Mouse (Mus musculus) heart, embryonic 13.5 days (tissue): ENCODE measurements around the gene Ndufs1. TPM values are rescaled to one million over a fixed set of nuclear protein-coding genes. Genes with fewer than 3 reads are reported as not detected.

Experiments
- ATAC-seq: fragments of 200-750 bp; cut with Nextera tagmentation; 2 replicates; pipeline ENCODE4 v1.8.0; 2017; ENCODE audit warnings: moderate TSS enrichment; ENCODE audit not compliant: insufficient number of reproducible peaks, low FRiP score, low TSS enrichment; ENCODE audit errors: extremely low read depth
- H3K27ac ChIP-seq: fragments of 300-500 bp; sonication (generic); replicated peaks from 2 replicates; pipeline ENCODE4 v1.5.1; 2015; ENCODE audit warnings: moderate library complexity, mild to moderate bottlenecking, inconsistent platforms
- H3K27me3 ChIP-seq: fragments of 300-500 bp; sonication (generic); replicated peaks from 2 replicates; pipeline ENCODE4 v1.6.1; 2015; ENCODE audit warnings: mild to moderate bottlenecking, inconsistent platforms
- H3K36me3 ChIP-seq: fragments of 300-500 bp; sonication (generic); 2 replicates; pipeline ENCODE4 v1.6.1; 2015; ENCODE audit warnings: mild to moderate bottlenecking, inconsistent platforms
- H3K4me1 ChIP-seq: fragments of 300-500 bp; sonication (generic); 2 replicates; pipeline ENCODE4 v1.6.1; 2015; ENCODE audit warnings: inconsistent platforms
- H3K4me2 ChIP-seq: fragments of 300-500 bp; sonication (generic); 2 replicates; pipeline ENCODE4 v1.6.1; 2015; ENCODE audit warnings: inconsistent platforms, mild to moderate bottlenecking, moderate library complexity
- H3K4me3 ChIP-seq: fragments of 300-500 bp; sonication (generic); 2 replicates; pipeline ENCODE4 v1.5.1; 2015; ENCODE audit warnings: moderate library complexity, mild to moderate bottlenecking, inconsistent platforms
- H3K9ac ChIP-seq: fragments of 300-500 bp; sonication (generic); 2 replicates; pipeline ENCODE4 v1.6.1; 2015; ENCODE audit warnings: inconsistent platforms, mild to moderate bottlenecking, moderate library complexity
- H3K9me3 ChIP-seq: fragments of 300-500 bp; sonication (generic); 2 replicates; pipeline ENCODE4 v1.6.1; 2016; ENCODE audit warnings: inconsistent platforms
- WGBS: fragments of 180-500 bp; shearing (Covaris S2); methylation state at CpG from one replicate; pipeline ENCODE4 v1.1.7; 2015; ENCODE audit warnings: mixed read lengths; 5-methylcytosine and 5-hydroxymethylcytosine counted together
- microRNA-seq: library from miRNA; unstranded; fragments of <30 nt; microRNA quantifications from one replicate; pipeline ENCODE4, GENCODE M21; 2016
- polyA plus RNA-seq: library from polyadenylated mRNA; unstranded; fragments of >200 nt; fragmentation: Nextera tagmentation; extraction: Ambion mirVana; gene quantifications from 2 replicates; pipeline ENCODE4 v1.2.1, GENCODE M21; 2015

The Ndufs1 gene
- polyA plus RNA-seq, 1 experiment from 2014 or later, result 299 TPM

DNA sequence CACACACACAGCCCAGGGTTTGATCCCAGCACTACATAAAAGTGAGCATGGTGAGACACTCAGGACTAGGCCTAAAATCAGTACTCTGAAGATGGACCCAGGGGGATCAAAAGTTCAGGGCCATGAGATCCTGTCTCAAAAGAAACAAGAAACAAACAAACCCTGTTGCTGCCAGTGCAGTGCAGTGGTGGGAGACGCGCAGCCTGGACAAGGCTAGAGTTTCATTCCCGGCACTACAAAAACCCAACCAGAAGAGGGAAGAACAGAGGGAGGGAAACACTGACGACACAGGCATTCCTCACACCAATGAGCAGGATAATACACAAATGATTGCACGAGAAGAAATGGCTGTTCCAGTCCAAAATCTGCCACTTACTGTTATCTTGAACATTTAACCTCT lies 80.6 kb downstream of the Ndufs1 start:
- no peak overlapping the region for H3K4me3 ChIP-seq
- no peak for ATAC-seq
- H3K4me1 ChIP-seq, result no peaks in the 10 kb centered on the region
- H3K4me2 ChIP-seq, result no peak overlapping the region
- no peaks in the 10 kb centered on the region for H3K27me3 ChIP-seq
- 72% methylated on average over 5 of the region's 5 CpGs for WGBS
- no peak overlapping the region for H3K9ac ChIP-seq
- H3K27ac ChIP-seq, result no peak overlapping the region
- no peaks in the 10 kb centered on the region for H3K9me3 ChIP-seq
- H3K36me3 ChIP-seq, result peaks cover 92% of the 10 kb centered on the region

Small RNA genes lying within 50 kb of the gene (microRNA-seq; reads per million reads assigned to microRNA genes)
- gene Gm24557 (not detected), gene Gm27512 (not detected)

Other genes starting within 250 kb of the Ndufs1 start
- gene Ino80d, start 62.2 kb downstream of the Ndufs1 start, polyA plus RNA-seq, result 7.5 and 8.8 TPM in 2 replicates
- gene Eef1b2, start within 50 bp of the Ndufs1 start, polyA plus RNA-seq, result 338 and 379 TPM in 2 replicates
- 0.22 and 0.27 TPM in 2 replicates for gene Gpr1, start 37.7 kb upstream of the Ndufs1 start, polyA plus RNA-seq
- 6.5 and 7.0 TPM in 2 replicates for gene Zdbf2, start 96.4 kb upstream of the Ndufs1 start, polyA plus RNA-seq